Mouse (Mus musculus) intestine, postnatal 0 days (tissue): ENCODE data around the gene Tmem109. TPM values are rescaled to one million over a fixed set of nuclear protein-coding genes. Genes with fewer than 3 reads are reported as not detected.

Experiments used
- ATAC-seq: fragments of 200-750 bp; cut with Nextera tagmentation; 2 replicates; pipeline ENCODE4 v1.8.0; 2017; ENCODE audit warnings: mild to moderate bottlenecking, moderate TSS enrichment, moderate library complexity
- H3K27ac ChIP-seq: fragments of 300-500 bp; sonication (generic); 2 replicates; pipeline ENCODE4 v1.5.1; 2014; ENCODE audit warnings: mild to moderate bottlenecking, low read depth, low read length, moderate library complexity
- H3K27me3 ChIP-seq: fragments of 300-500 bp; sonication (generic); replicated peaks from 2 replicates; pipeline ENCODE4 v1.6.1; 2014; ENCODE audit warnings: low read length, mixed read lengths; ENCODE audit not compliant: control insufficient read depth, insufficient read depth
- H3K36me3 ChIP-seq: fragments of 300-500 bp; sonication (generic); 2 replicates; pipeline ENCODE4 v1.6.1; 2014; ENCODE audit warnings: mild to moderate bottlenecking, moderate library complexity; ENCODE audit not compliant: control insufficient read depth, insufficient read depth
- H3K4me1 ChIP-seq: fragments of 300-500 bp; sonication (generic); replicated peaks from 2 replicates; pipeline ENCODE4 v1.6.1; 2014; ENCODE audit warnings: antibody characterized with exemption, low read length, mixed read lengths; ENCODE audit not compliant: control insufficient read depth, insufficient read depth
- H3K4me2 ChIP-seq: fragments of 300-500 bp; sonication (generic); replicated peaks from 2 replicates; pipeline ENCODE4 v1.6.1; 2014; ENCODE audit warnings: low read depth, mild to moderate bottlenecking, moderate library complexity
- H3K4me3 ChIP-seq: fragments of 300-500 bp; sonication (generic); 2 replicates; pipeline ENCODE4 v1.5.1; 2014; ENCODE audit warnings: low read depth, low read length
- H3K9ac ChIP-seq: fragments of 300-500 bp; sonication (generic); 2 replicates; pipeline ENCODE4 v1.6.1; 2014; ENCODE audit warnings: mild to moderate bottlenecking, low read depth, low read length
- H3K9me3 ChIP-seq: fragments of 300-500 bp; sonication (generic); 2 replicates; pipeline ENCODE4 v1.6.1; 2016; ENCODE audit warnings: mixed run types; ENCODE audit not compliant: control insufficient read depth
- CTCF ChIP-seq: sonication (generic); IDR thresholded peaks from 2 replicates; pipeline ENCODE4 v1.5.1; 2016; ENCODE audit warnings: low read depth, mild to moderate bottlenecking, control low read depth, antibody characterized with exemption, moderate library complexity
- WGBS: fragments of 180-500 bp; shearing (Covaris S2); extraction: QIAGEN DNeasy Blood & Tissue Kit; methylation state at CpG from one replicate; pipeline ENCODE4 v1.1.7; 2014; 5-methylcytosine and 5-hydroxymethylcytosine counted together
- polyA plus RNA-seq: library from polyadenylated mRNA; unstranded; fragments of >200 nt; fragmentation: Nextera tagmentation; extraction: Ambion mirVana; gene quantifications from 2 replicates; pipeline ENCODE4 v1.2.1, GENCODE M21; 2015

Gene Tmem109
- polyA plus RNA-seq, 1 experiment from 2014 or later, result 36.2 TPM

GRCm38 (mm10) chr19:10869241-10869885 is 12.4 kb downstream of the Tmem109 start:
- H3K4me1 ChIP-seq, result no peaks in the 10 kb centered on the region; the same call in 1 of the 2 replicates
- TF ChIP-seq CTCF, result peak; percentile 34; the same call in 1 of the 2 replicates
- under 1% methylated on average over 42 of the region's 43 CpGs for WGBS
- no peak overlapping the region for H3K27ac ChIP-seq
- H3K4me2 ChIP-seq, result peak overlapping the region; percentile 84
- H3K36me3 ChIP-seq, result peaks cover 40% of the 10 kb centered on the region
- H3K9me3 ChIP-seq, result no peaks in the 10 kb centered on the region
- H3K27me3 ChIP-seq, result no peaks in the 10 kb centered on the region
- peak overlapping the region; percentile 56 for H3K4me3 ChIP-seq
- peak; percentile 71 for ATAC-seq
- H3K9ac ChIP-seq, result peak overlapping the region; percentile 49

DNA sequence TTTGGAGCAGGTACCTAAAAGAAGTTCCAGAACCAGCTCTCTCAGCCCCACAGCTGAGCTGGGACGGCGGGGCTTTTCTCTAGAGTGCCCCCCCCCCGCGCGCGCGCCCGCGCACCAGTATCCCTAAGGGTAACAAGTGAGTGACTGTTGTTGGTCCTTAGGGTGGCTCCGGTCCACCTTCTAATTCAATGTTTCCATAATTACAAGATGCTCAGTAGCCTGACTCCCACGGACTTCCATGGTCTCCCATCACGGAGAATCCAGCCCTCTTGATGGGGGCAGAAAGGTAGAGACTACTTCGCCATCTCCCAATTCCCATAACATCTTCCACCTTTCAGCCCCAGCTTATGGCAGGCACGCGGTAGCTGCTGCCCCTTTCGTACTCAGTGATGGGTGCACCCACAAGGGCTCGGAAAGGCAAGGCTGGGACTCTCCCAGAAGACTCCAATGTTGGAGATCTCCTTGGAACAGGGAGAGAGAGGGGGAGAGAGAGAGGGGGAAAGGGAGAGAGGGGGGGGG is 13.1 kb downstream of the Tmem109 start:
- Histone ChIP-seq H3K27ac (no peak overlapping the region), H3K9ac (peak overlapping the region; percentile 49; the same call in 1 of the 2 replicates), H3K4me2 (peak overlapping the region; percentile 84), H3K36me3 (peaks cover 40% of the 10 kb centered on the region), H3K4me3 (peak overlapping the region; percentile 56), H3K4me1 (no peaks in the 10 kb centered on the region; the same call in 1 of the 2 replicates), H3K9me3 (no peaks in the 10 kb centered on the region), H3K27me3 (no peaks in the 10 kb centered on the region)
- no peak for TF ChIP-seq CTCF
- ATAC-seq, result no peak
- WGBS, result 3% methylated on average over 17 of the region's 17 CpGs

GRCm38 (mm10) chr19:10867946-10868622 is 13.7 kb downstream of the Tmem109 start:
- H3K9ac ChIP-seq, result 0 out of 2 replicates have a peak overlapping the region, but pooled peaks have one; percentile 49
- WGBS, result 26% methylated on average over 5 of the region's 5 CpGs
- peaks cover 34% of the 10 kb centered on the region for H3K36me3 ChIP-seq
- no peaks in the 10 kb centered on the region for H3K9me3 ChIP-seq
- peak overlapping the region; percentile 56 for H3K4me3 ChIP-seq
- no peak for ATAC-seq
- peak overlapping the region; percentile 84 for H3K4me2 ChIP-seq
- TF ChIP-seq CTCF, result no peak
- no peaks in the 10 kb centered on the region for H3K27me3 ChIP-seq
- H3K4me1 ChIP-seq, result no peaks in the 10 kb centered on the region; the same call in 1 of the 2 replicates
- no peak overlapping the region for H3K27ac ChIP-seq

GRCm38 (mm10) chr19:10866351-10866750 is 15.4 kb downstream of the Tmem109 start:
- TF ChIP-seq CTCF, result no peak
- 95% methylated on average over 13 of the region's 13 CpGs for WGBS
- no peak for ATAC-seq
- Histone ChIP-seq H3K4me2 (no peak overlapping the region), H3K4me1 (no peaks in the 10 kb centered on the region; the same call in 1 of the 2 replicates), H3K27me3 (no peaks in the 10 kb centered on the region), H3K4me3 (no peak overlapping the region), H3K9ac (no peak overlapping the region), H3K9me3 (no peaks in the 10 kb centered on the region), H3K27ac (no peak overlapping the region), H3K36me3 (peaks cover 17% of the 10 kb centered on the region)

- H3K9ac ChIP-seq, result no peak overlapping the region
- TF ChIP-seq CTCF, result peak; percentile 19; the same call in 1 of the 2 replicates
- no peak for ATAC-seq
- no peak overlapping the region for H3K27ac ChIP-seq
- 56% methylated on average over 20 of the region's 22 CpGs for WGBS
- no peaks in the 10 kb centered on the region for H3K4me1 ChIP-seq
- no peak overlapping the region for H3K4me3 ChIP-seq
- H3K4me2 ChIP-seq, result no peak overlapping the region
- no peaks in the 10 kb centered on the region for H3K9me3 ChIP-seq
- H3K36me3 ChIP-seq, result peaks cover 22% of the 10 kb centered on the region
- no peaks in the 10 kb centered on the region for H3K27me3 ChIP-seq
Observed at GRCm38 (mm10) chr19:10860072-10860497, 21.7 kb downstream of the Tmem109 start.

- no peak for ATAC-seq
- Histone ChIP-seq H3K4me2 (no peak overlapping the region), H3K27me3 (no peaks in the 10 kb centered on the region), H3K9me3 (no peaks in the 10 kb centered on the region), H3K4me3 (no peak overlapping the region), H3K36me3 (peaks cover 10% of the 10 kb centered on the region; the same call in 1 of the 2 replicates), H3K4me1 (no peaks in the 10 kb centered on the region), H3K9ac (no peak overlapping the region), H3K27ac (no peak overlapping the region)
- TF ChIP-seq CTCF, result no peak
- WGBS, result 60% methylated on average over 2 of the region's 2 CpGs
Observed at GRCm38 (mm10) chr19:10856520-10856919, 25.3 kb downstream of the Tmem109 start.
